Mouse (Mus musculus): ENCODE results near the gene Vmac.

GRCm38 (mm10) chr17:56717363-56718058, at the start of gene Vmac, which contains the start of gene Ndufa11:
- no peak for TF ChIP-seq POLR2A (IDR thresholded peaks at IDR 0.05; ENCODE audit: borderline replicate concordance, low read depth, low read length)
- TF ChIP-seq CTCF (IDR thresholded peaks at IDR 0.05; ENCODE audit: low read depth, low read length): no peak
